Mouse (Mus musculus) cortical plate, adult 2 months (tissue): ENCODE data around the gene Zbtb11.

Experiments
- CTCF ChIP-seq: fragments of 200-500 bp; IDR thresholded peaks from 2 replicates; pipeline ENCODE4 v1.5.1; 2011; ENCODE audit warnings: mild to moderate bottlenecking, control low read depth, low read length; ENCODE audit not compliant: insufficient read depth; ENCODE audit errors: extremely low read depth
- POLR2A ChIP-seq: fragments of 200-500 bp; IDR thresholded peaks from 2 replicates; pipeline ENCODE4 v1.6.1; 2011; ENCODE audit warnings: mild to moderate bottlenecking, low read length, control low read depth; ENCODE audit not compliant: insufficient read depth; ENCODE audit errors: extremely low read depth

DNA sequence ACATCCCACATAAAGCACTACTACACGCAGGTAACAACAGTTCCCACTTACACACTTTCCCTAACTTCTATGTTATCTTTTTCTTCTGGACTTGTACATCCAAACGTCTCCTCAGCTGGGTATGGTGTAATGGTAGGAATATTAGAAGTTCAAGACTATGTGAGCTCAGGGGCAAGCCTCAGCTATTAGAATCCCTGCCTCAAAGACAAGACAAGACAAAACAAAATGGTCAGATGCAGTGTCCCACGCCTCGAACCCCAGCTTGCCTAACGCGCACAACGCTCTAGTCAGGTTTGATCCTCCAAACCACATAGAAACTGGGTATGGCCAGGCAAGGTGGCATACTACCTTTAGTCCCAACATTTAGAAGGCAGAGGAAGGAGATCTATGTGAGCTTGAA is 46.0 kb downstream of the Zbtb11 start:
- no peak for TF ChIP-seq CTCF
- no peak for TF ChIP-seq POLR2A
